Mouse (Mus musculus) retina, embryonic 14.5 days (tissue): ENCODE results near the gene Tmem106a.
"Not testable (repeated sequence)": the region's sequence is repeated elsewhere in the genome, so short reads cannot be mapped to it uniquely, and the experiment has no call there.

Experiments
- DNase-seq: peaks from one replicate; pipeline ENCODE4 v3.0.0-alpha.2; 2015; ENCODE audit warnings: low spot score

The Tmem106a gene

DNA sequence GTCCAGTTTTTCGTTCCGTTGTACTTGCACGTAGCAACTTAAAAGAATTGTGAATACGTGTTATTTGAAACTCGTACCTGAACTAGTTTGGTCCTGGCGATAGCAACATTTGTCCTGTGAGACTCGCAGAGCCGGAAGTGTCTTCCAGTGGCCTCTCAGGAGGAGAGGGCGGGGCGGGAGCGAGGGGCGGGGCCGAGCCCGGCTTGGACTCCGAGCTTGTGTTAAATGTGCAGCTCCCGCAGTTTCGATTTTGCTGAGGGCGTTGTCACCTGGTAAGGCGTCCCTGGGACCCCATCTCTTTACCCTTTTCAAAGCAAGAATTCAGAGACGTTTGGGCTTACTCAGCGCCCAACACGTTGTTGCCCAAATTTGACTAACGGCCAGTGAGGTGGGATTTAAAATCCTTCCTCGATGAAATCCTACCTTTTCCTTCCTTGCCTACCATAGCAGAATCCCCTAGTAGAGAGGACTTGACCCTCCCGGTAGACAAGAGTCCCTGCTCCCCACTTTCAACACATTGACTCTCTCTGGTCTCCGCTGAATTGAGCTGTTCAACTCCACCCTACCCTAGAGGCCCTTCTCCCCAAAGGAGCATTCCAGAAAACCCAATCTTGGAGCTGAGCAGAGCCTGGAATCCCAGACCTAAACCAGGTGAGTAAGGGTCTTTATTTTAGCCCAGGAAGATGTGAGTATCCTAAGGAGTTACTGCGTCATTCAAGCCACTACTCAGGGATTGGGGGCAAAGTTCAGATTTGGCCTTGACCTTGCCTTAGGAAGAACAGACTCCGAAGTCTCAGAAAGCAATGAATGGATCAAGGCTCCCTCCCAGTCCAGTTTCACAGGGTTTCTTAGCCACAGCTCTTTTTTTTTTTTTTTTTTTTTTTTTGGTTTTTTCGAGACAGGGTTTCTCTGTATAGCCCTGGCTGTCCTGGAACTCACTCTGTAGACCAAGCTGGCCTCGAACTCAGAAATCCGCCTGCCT, at the start of gene Tmem106a:
Gene Tmem106a, plus strand, starts transcription at position 189 of the 982 bp plus-strand sequence.
- DNase-seq = peak; percentile 70

DNA sequence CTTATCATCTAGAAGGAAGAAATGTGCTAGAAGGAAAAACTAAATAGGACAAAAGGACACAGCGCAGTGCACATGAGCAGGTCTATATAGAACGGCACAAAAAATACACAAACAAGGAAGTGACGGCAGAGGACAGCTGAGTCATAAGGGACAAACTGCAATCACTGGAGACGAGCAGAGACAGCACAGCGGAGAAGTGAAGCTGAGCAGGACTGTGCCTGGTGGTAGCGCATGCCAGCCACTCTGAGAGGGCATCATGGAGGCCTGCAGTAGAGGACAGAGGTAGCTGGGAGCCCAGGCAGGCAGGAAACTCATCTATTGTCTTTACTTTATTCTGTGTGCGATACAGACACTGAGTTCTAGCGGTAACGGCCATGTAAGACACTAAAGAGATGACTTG, 38.5 kb upstream of the Tmem106a start:
- DNase-seq = no peak

DNA sequence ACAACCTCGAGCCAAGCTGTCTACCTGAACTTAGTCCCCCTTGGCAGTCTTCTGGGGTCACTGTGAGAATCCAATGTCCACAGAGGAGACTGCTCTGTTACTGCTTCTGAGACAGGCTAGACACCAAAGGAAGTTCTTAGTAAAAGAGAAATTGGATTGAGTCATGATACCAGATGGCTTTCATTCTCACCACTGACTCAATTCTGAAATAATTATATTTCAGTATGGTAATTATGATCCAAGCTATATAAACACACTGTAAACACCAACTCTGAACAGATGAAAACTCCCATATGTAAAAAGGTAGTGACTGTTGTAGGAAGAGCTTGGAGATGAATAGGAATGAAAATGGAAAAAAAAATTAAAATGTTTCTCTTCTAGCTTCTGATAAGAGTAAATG, 37.9 kb upstream of the Tmem106a start:
- no peak for DNase-seq

DNA sequence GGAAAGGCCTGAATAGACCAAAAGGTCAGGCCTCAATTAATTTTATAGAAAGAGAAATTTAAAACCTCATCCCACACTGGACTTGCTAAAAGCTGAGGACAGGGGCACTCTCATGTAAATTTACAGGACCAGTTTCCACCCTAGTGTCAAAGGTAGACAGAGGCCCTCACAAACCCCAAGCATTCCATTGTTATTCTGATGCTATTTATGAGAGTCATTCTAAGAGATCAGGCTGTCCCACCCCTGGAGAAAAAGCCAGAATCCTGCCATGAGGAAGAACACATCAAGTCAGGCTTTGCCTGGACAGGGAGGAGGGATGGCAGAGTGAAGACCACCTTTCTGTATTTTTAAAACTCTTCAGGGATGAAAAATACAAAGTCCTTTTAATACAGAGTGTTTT, 33.5 kb upstream of the Tmem106a start:
- no peak for DNase-seq

DNA sequence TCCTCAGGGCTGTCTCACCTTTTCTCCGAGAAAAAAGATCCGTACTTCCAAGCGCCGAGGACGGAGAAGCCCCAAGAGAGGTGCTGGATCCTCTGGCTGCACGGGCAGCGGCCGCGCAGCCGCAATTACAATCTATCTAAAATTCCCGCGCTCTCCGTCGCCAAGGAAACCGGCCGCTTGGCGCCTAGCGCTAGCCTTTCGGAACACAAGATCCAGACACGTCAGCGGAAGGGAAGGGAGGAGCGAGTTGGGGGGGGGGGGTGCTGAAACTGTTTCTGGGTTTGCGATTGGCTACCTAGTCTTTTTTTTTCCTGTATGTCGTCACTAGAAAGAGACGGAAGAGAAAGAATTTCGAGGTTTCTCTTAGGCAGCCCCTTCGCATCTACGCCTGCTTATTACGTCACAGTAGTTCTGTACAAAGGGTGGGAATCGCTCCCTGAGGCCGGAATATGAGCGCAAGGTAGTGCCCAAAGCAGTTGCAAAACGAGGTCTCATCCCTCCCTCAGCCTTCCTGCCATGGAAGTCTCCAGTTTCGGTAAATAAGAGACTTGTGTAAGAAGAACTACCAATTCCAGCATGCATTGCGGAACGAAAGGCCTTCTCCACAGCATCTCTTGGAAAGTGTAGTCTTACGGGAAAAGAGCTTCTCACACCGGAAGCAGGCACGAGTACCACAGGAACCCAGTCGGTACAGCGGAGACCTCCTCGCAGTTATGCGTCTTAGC, 30.1 kb upstream of the Tmem106a start, which contains the start of the genes Brca1 and Nbr1:
Gene Brca1, minus strand, starts transcription at position 205 of the 725 bp plus-strand sequence.
Gene Nbr1, plus strand, starts transcription at position 399 of the 725 bp plus-strand sequence.
- DNase-seq = peak; percentile 98

DNA sequence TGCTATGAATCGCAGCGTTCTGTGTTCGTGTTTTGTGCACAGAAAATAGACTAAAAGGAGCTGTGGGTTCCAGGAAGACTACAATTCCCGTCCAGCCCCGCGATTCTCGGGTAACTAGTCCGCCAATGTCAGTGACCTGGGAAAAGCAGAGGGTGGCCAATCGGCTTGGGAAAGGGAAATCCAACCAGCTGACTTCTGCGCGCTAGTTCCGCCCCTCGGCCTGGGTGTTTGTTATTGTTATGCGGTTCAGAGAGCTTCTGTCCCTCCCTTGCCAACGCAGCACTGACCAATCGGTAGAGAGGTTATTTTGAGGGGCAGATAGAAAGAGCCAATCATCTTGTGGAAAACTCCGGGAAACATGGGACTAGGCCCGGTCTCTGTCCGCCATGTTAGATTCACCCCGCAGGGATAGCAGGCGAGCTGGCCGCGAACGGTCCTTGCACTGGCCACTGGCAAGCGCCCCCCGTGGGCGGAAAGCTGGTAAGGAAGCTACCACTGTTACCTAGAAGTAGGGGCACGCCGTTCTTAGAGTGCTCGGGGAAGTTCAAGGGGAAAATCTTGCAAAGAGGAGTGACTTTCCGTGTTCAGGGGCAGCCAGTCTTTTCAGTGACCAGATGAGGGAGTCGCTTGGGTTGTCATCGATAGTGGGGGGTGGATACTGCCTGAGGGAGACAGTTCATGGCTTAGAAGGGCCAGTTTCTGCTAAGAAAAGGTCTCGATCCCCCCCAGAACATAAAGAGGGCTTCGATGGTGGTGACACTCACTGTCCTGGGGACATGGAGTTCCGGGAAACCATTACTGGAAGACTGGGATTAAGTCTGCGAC, 29.4 kb upstream of the Tmem106a start:
- DNase-seq = peak; percentile 98

DNA sequence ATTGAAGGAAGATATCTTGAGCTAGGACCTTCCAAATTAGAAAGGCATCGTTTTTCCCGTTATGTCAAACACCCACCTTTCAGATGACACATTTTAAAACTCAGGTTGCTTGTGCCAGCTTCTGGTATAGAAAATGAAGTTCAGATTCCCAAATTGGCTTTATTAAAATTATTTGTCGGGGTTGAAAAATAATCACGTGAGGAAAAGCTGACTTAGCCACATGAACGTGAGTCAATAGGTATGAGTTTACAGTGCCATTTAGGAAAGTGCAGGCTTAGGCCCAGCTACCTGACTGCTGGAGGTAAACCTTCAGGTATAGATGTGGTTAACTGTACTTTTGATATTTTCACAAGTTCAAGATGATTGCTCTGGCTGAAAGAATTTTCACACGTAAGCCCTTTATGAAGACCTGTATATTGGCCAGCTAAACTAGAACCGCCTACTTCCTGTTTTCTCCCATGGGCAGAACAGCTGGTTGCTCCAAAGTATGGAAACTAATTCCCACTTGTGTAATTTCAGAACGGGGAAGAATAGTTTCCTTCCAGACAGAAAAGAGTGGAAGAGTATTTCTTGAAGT, 28.6 kb upstream of the Tmem106a start:
- no peak for DNase-seq

DNA sequence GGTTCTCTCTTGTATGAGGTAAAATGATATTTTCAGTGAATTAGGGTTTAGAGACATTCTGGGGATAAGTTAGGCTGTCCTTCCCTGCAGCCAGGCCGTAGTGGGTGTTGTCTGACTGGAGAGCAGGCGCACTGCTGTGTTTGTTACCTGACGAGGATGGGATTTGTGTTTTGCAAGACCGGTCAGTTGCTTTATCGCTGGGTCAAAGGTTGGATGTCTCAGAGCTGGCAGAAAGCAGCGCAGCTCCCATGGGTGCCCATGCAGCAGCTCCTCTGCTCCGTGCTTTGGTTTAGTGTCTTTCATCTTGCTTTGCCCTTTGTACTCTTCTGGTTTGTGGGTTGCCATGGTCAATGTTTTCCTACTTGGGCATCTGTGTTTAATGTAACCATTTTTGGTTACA, 25.5 kb upstream of the Tmem106a start:
- DNase-seq = no peak

DNA sequence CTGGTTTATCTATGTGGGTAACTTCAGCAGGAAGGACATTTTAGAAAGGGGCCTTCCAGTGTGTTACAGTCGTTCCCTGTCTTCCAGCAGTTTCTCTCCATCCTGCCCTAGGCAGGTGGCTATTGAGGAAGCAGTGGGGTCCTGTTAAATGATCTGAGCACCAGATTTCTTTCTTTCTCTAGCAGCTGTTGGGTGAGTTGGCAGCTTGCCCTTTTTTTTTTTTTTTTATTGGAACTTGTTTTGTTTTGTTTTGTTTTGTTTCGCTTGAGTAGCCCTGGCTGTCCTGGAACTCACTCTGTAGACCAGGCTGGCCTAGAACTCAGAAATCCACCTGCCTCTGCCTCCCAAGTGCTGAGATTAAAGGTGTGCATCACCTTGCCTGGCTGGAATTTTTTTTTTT, 25.1 kb upstream of the Tmem106a start:
- no peak for DNase-seq

DNA sequence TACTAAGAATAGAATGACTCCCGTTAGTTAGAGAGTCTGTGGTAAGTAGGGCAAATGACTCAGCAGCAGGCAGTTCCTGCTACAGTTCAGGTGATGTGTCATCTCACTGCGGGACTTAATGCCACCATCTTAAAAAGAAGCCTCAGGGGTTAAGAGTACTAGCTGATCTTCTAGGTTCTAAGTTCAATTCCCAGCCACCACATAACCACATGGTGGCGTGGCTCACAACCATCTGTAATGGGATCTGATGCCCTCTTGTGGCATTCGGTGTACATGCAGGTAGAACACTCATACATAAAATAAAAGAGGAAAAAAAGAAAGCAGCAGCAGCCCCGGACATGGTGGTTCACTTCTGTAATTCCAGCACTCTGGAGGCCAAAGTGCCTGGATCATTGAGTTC, 19.7 kb upstream of the Tmem106a start:
- DNase-seq = peak; percentile 80

DNA sequence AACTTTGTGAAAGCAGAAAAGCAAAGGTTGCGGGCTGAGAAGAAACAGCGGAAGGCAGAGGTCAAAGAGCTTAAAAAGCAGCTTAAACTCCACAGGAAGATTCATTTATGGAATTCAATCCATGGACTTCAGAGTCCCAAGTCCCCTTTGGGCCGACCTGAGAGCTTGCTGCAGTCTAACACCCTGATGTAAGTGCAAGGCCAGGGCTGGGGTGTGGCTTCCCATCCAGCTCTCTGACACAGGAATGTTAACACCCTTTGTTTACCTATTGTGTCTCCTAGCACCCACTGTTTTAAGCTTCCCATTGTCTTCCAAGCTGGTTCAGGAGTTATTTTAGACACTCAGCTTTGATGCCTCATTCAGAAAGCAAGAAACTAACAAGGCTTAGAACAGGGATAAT, 13.6 kb upstream of the Tmem106a start:
- no peak for DNase-seq

DNA sequence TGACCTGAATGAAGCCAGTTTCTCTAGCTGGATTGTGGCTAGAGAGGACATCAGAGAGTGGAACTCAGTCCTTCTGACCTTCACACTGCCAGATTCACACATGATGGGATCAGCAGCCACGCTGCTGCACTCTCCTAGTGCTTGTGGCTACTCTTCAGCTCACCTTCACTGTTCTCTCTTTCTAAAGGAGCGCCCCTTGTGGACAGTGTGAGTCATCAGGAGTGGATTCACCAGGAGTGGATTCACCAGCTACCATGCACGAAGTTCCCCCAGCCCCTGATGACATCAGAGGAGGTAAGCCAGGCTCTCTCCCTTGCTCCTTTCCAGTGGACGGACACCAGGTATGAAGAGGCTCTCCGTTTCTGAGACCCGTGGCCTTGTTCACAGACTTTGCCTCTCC, 5.9 kb upstream of the Tmem106a start:
- DNase-seq = peak; percentile 17

DNA sequence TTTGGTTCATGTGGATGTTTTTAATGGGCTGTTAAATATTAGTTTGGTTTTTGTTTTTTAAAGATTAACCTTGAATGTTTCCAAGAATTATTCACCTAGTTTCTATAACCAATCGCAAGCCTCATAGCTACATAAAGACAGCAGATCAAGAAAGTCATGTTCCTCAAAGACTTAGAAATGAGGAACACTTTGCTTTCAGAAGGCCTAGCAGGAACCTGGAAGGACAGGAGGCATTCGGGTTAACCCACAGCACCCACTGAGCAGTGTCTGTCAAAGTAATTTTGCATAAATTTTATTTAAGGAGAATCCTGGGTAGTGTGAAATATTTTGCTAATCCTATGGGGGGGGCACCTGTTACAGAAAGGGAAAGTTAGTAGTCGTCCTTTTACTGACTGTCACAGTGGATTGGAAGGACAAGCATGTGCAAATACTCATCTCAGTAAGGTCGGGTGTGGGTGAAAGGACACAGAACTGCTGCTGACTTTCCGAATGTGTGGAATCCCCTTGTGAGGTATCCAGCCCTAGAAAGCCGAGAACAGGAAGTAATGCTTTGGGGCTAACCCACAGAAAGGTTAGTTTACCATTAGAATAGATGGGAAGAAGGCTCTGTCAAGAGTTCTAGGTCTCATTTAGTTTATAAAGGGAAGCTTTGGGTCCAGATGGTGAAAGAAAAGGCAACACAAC, 819 bp upstream of the Tmem106a start:
- no peak for DNase-seq

DNA sequence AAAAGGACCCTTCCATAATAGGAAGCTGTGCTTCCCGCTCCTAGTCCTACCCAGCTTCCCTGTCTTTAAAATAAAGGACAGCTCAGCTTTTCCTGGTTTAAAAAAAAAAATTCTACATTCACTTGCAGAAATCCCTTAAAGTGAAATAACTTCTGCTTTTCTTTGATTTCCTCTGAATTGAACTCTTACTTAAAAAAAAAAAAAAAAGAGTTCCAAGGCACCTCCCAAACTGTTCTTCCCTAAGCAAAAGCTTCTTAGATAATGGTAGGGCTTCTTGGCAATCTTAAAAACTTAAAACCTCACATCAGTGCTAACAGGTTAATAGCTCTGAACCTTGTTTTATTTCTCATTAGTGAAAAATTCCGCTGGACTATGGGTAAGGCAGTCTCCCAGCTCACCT, 1.2 kb downstream of the Tmem106a start:
- no peak for DNase-seq

DNA sequence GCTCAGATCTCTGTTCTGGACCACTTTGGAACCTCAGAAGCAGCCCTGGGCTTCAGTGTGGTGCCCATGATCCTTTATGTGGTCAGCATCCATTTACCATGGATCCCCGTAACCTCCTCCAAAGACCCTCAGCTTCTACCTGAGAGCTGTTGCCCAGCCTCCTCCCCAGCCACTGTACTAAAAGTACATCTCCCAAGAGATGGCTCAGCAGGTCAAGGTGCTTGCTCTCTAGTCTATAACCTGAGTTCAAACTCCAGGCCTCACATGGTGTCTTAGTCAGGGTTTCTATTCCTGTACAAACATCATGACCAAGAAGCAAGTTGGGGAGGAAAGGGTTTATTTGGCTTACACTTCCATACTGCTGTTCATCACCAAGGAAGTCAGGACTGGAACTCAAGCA, 3.0 kb downstream of the Tmem106a start:
- DNase-seq = not testable (repeated sequence)

DNA sequence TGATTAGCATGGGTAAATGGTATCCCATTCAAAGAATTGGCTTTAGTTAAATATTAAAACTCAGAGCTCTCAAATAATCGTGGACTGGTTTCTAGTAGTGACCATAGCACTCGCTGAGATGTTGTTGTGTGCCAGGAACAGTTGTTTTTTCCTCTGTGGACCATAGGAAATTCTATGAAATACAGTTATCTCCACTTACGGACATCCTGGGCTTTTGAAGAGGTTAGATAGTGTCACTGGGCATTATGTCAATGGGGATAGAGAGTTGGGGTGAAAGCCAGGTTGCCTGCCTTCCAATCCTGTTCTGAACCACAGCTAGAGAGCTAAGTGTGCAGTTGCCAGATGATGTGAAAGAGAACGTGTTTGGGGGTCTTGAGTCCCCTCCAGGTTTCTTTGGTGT, 3.8 kb downstream of the Tmem106a start:
- DNase-seq = no peak

DNA sequence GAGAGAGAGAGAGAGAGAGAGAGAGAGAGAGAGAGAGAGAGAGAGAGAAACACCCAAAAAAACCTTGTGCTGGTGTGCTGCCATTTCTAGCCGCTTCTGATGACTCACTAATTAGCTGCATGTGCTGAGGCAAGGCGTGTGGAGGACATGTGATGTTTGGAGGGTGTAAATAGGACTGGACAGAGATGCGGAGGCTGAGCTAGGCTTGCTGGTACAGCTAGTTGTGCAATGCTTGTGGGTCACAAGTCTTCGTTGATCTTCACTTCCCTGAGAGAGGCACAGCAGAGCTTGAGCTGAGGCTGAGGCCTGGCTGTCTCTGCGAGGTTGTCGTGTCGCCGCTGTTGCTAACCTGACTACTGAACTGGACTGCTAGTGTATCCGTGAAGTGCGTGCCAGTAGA, 5.6 kb downstream of the Tmem106a start:
- no peak for DNase-seq

DNA sequence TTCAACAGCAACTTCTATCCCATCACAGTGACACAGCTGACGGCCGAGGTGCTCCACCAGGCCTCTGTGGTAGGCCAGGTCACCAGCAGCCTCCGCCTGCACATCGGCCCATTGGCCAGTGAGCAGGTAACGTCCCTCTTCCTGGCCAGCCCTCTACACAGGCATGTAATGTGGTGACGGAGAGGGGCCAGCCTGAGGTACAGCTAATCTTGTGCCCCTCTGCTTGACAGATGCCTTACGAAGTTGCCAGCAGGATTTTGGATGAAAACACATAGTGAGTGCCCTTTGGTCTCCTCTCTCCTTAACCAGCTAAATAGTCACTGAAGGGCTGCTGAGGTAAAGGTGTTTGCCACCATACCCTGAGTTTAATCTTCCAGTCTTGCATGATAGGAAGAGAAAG, 6.8 kb downstream of the Tmem106a start:
- no peak for DNase-seq

DNA sequence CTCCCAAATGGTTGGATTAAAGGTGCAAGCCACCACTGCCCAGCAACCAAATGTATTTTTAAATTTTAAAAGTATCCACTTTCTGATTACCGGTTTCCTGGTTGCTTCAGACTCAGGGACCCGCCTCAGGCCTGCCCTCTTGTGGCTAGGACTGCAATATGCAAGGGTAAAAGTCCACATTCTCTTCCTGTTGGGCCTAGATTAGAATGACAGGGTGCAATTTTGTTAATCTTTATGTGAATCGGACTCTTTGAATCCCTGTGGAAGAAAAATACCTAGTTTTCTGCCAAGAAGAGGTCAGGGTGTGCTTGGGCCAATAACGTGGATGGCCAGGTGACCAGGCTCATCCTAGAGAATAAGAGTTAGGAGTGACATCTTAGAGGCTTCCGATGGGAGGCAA, 7.4 kb downstream of the Tmem106a start:
- DNase-seq = peak; percentile 78

DNA sequence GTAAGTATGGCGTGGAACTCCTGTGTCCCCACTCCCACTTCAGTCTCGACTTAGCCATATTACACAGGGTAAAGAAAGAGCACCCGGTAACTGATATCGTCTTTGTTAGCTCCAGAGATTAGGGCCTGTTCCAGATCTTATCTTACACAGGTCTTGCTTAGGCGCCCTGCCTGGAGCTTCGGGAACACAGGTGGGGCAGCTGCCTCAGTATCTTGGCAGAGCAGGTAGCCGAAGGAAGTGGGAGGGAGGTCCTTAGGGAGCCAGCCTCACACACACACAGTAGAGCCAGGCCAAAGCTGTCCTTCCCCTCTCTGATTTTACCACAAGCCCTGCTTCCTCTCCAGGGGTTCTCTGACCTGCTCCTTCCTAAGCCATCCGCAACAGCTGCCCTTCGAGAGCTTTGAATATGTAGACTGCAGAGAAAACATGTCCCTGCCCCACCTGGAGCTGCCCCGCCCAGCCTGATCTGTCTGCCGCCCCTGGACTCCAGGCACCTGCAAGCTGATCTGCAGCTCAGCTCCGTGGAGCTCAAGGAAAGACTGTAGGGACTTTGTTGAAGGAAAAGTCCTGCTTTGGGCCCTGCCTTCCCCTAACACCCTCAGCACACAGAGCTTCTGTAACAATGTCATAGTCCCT, 8.1 kb downstream of the Tmem106a start:
- no peak for DNase-seq

DNA sequence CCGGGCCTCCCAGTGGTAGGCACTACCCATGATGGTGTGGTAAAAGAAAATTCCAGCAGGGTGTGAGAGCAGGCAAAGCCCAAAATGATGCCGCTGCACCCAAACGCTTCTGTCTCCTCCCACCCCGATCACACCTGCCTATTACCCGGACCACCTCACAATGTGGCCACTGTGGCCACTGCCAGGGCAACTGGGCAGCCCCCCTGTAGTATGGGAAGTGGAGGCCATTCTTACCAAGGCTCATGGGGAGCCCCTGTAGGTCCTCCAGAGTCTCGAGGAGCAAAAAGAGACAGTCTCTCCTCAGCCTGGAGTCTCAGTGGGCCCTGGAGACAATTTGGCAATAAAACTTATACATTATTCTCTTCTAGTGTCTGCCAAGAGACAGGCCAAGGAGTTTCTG, 17.1 kb downstream of the Tmem106a start, which contains the start of gene Gm11634:
Gene Gm11634, minus strand, starts transcription at position 101 of the 400 bp plus-strand sequence.
- DNase-seq = no peak
